Mouse (Mus musculus): ENCODE measurements around the gene Snrpd3.

GRCm38 (mm10) chr10:75491936-75492262, 25.5 kb upstream of the Snrpd3 start:
- TF ChIP-seq CTCF (IDR thresholded peaks at IDR 0.05; ENCODE audit: extremely low read depth, insufficient read depth, low read length) (no peak), POLR2A (IDR thresholded peaks at IDR 0.05; ENCODE audit: extremely low read depth, insufficient read depth, low read length) (no peak)
